Mouse (Mus musculus) gastrocnemius, postnatal 4 days (tissue): ENCODE data around the gene Sptan1. TPM values are rescaled to one million over a fixed set of nuclear protein-coding genes. Genes with fewer than 3 reads are reported as not detected.

Experiments
- DNase-seq, 2 experiments: peaks; one replicate each; pipeline ENCODE4 v3.0.0; 2021 to 2022; ENCODE audit warnings: low spot score in 2 of 2, mixed read lengths in 2 of 2
- long read RNA-seq, 2 experiments: library from polyadenylated mRNA; stranded (forward); transcript quantifications; one replicate each; pipeline ENCODE4 v2.0.0; 2021
- total RNA-seq, 2 experiments: library from RNA; stranded (reverse); gene quantifications; 2 replicates each; pipeline ENCODE4 v1.2.3; 2021

Sptan1 gene
- total RNA-seq: 100 to 1,000 TPM; 217 to 218 TPM
- long read RNA-seq, experiment 1, partial matches to known transcripts: 34 of 51 reads
- long read RNA-seq, experiment 1, other reads (novel, unspliced or antisense): 17 of 51 reads
- long read RNA-seq, experiment 2, full-length matches to known transcripts: 6 of 80 reads
- long read RNA-seq, experiment 2, partial matches to known transcripts: 52 of 80 reads
- long read RNA-seq, experiment 2, other reads (novel, unspliced or antisense): 22 of 80 reads

- peak; percentile 95 to 98 for DNase-seq
Observed at GRCm38 (mm10) chr2:29965250-29965843, at the start of gene Sptan1. Gene Sptan1 (plus strand): TSS chr2:29965560.

GRCm38 (mm10) chr2:29917621-29918020, 47.7 kb upstream of the Sptan1 start:
- DNase-seq: no peak

- DNase-seq: peak; percentile 78 to 90
Observed at GRCm38 (mm10) chr2:29922011-29922410, 43.3 kb upstream of the Sptan1 start.

- DNase-seq: no peak
Observed at GRCm38 (mm10) chr2:29926542-29926941, 38.8 kb upstream of the Sptan1 start.

GRCm38 (mm10) chr2:29930506-29930905, 34.9 kb upstream of the Sptan1 start:
- DNase-seq: no peak

GRCm38 (mm10) chr2:29931194-29931593, 34.2 kb upstream of the Sptan1 start:
- DNase-seq: no peak

- peak; percentile 96 to 97 for DNase-seq
Observed at GRCm38 (mm10) chr2:29934906-29935599, 30.3 kb upstream of the Sptan1 start, which contains the start of gene Gle1. Gene Gle1 (plus strand): TSS chr2:29935426.

- DNase-seq: no peak
Observed at GRCm38 (mm10) chr2:29940073-29940472, 25.3 kb upstream of the Sptan1 start.

- no peak for DNase-seq
Observed at GRCm38 (mm10) chr2:29940826-29941225, 24.5 kb upstream of the Sptan1 start.

- DNase-seq: no peak
Observed at GRCm38 (mm10) chr2:29944723-29945122, 20.6 kb upstream of the Sptan1 start.

- DNase-seq: no peak
Observed at GRCm38 (mm10) chr2:29948896-29949295, 16.5 kb upstream of the Sptan1 start.

- no peak for DNase-seq
Observed at GRCm38 (mm10) chr2:29961246-29961645, 4.1 kb upstream of the Sptan1 start.

- peak in 1 of 2 experiments; percentile 16 for DNase-seq
Observed at GRCm38 (mm10) chr2:29964354-29965249, 758 bp upstream of the Sptan1 start.

- DNase-seq: peak; percentile 28 to 39
Observed at GRCm38 (mm10) chr2:29965906-29966305, 546 bp downstream of the Sptan1 start.

- no peak for DNase-seq
Observed at GRCm38 (mm10) chr2:29966826-29967225, 1.5 kb downstream of the Sptan1 start.

GRCm38 (mm10) chr2:29967768-29968167, 2.4 kb downstream of the Sptan1 start:
- DNase-seq: peak in 1 of 2 experiments; percentile 18

- DNase-seq: no peak
Observed at GRCm38 (mm10) chr2:29968638-29969037, 3.3 kb downstream of the Sptan1 start.

GRCm38 (mm10) chr2:29971838-29972635, 6.7 kb downstream of the Sptan1 start:
- peak in 1 of 2 experiments; percentile 71 for DNase-seq

GRCm38 (mm10) chr2:29973525-29973924, 8.2 kb downstream of the Sptan1 start:
- no peak for DNase-seq

- peak in 1 of 2 experiments; percentile 28 for DNase-seq
Observed at GRCm38 (mm10) chr2:29977307-29977706, 11.9 kb downstream of the Sptan1 start.
